Mouse (Mus musculus): ENCODE results near the gene Pax5.

GRCm38 (mm10) chr4:44630059-44630458 lies 80.2 kb downstream of the Pax5 start:
- TF ChIP-seq GATA1 (IDR thresholded peaks at IDR 0.05; ENCODE audit: borderline replicate concordance, low read length) (no peak), FLI1 (IDR thresholded peaks at IDR 0.05; ENCODE audit: low read length) (no peak)

Data from megakaryocyte, embryonic 14.5 days (primary cell).